Mouse (Mus musculus) spleen, adult 18-20 months (tissue): ENCODE results near the gene Nmnat3.

Source experiments
- DNase-seq, 2 experiments: peaks; one replicate each; pipeline ENCODE4 v3.0.0; 2022; ENCODE audit warnings: mixed read lengths in 2 of 2

Nmnat3 gene

GRCm38 (mm10) chr9:98367333-98367962, 80.2 kb downstream of the Nmnat3 start:
- no peak for DNase-seq

GRCm38 (mm10) chr9:98369707-98370106, 82.5 kb downstream of the Nmnat3 start:
- DNase-seq, result no peak

- no peak for DNase-seq
Measured at GRCm38 (mm10) chr9:98373358-98373757, 86.1 kb downstream of the Nmnat3 start.

- DNase-seq, result no peak
Measured at GRCm38 (mm10) chr9:98374897-98375296, 87.7 kb downstream of the Nmnat3 start.

GRCm38 (mm10) chr9:98375329-98376170, 88.3 kb downstream of the Nmnat3 start:
- DNase-seq, result no peak

GRCm38 (mm10) chr9:98379736-98380135, 92.5 kb downstream of the Nmnat3 start:
- DNase-seq, result no peak

- DNase-seq, result no peak
Measured at GRCm38 (mm10) chr9:98380593-98380992, 93.4 kb downstream of the Nmnat3 start.

- DNase-seq, result no peak
Measured at GRCm38 (mm10) chr9:98387741-98388632, 100.8 kb downstream of the Nmnat3 start.

- DNase-seq, result no peak
Measured at GRCm38 (mm10) chr9:98388633-98388965, 101.4 kb downstream of the Nmnat3 start.

- no peak for DNase-seq
Measured at GRCm38 (mm10) chr9:98393496-98393895, 106.3 kb downstream of the Nmnat3 start.

GRCm38 (mm10) chr9:98397211-98397610, 110.0 kb downstream of the Nmnat3 start:
- DNase-seq, result no peak

GRCm38 (mm10) chr9:98397866-98398265, 110.6 kb downstream of the Nmnat3 start:
- DNase-seq, result no peak

- no peak for DNase-seq
Measured at GRCm38 (mm10) chr9:98400185-98400894, 113.1 kb downstream of the Nmnat3 start.

GRCm38 (mm10) chr9:98401611-98402010, 114.4 kb downstream of the Nmnat3 start:
- DNase-seq, result no peak

- DNase-seq, result no peak
Measured at GRCm38 (mm10) chr9:98407771-98408170, 120.5 kb downstream of the Nmnat3 start.

GRCm38 (mm10) chr9:98409137-98409536, 121.9 kb downstream of the Nmnat3 start:
- peak in 1 of 2 experiments; percentile 50 for DNase-seq

GRCm38 (mm10) chr9:98415427-98415826, 128.2 kb downstream of the Nmnat3 start:
- no peak for DNase-seq

GRCm38 (mm10) chr9:98417919-98418318, 130.7 kb downstream of the Nmnat3 start:
- DNase-seq, result no peak

- DNase-seq, result no peak
Measured at GRCm38 (mm10) chr9:98418346-98418745, 131.1 kb downstream of the Nmnat3 start.

- DNase-seq, result no peak
Measured at GRCm38 (mm10) chr9:98420666-98421065, 133.4 kb downstream of the Nmnat3 start.

- DNase-seq, result no peak
Measured at GRCm38 (mm10) chr9:98421903-98422302, 134.7 kb downstream of the Nmnat3 start.

- no peak for DNase-seq
Measured at GRCm38 (mm10) chr9:98422656-98423055, 135.4 kb downstream of the Nmnat3 start, which contains the start of gene Rbp1. Rbp1 (plus strand) TSS chr9:98422961.

GRCm38 (mm10) chr9:98423691-98424090, 136.5 kb downstream of the Nmnat3 start:
- no peak for DNase-seq
